8 mouse cellular contexts compared by ENCODE assay signal in the genomic region with DNA sequence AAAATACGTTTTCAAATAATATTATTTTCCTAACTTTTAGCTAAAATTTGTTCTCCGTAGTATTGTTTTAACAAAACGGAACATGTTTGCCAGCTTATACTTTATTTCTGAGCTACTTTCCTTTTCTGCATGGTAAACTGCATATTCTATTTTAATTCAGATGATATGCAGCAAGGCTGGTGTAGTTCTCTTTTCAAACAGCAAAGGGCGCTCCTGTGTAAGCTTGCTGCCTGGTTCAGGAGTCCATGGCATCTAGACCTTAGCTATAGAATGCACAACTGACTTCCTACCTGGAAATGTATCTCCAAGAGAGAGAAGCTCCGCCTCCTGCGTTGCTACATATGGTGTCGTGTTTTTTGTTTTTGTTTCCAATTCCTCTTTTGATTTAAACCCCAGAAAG.
DNase-seq lines count a peak whose midpoint lies in the region; ATAC-seq lines count a peak whose summit lies in the region.
"Had no signal": no experiment of that assay in that cellular context is flagged by ENCODE, and none has a peak within 500 bp of the region (broad histone marks: within the 10 kb centered on the region; RNA-seq: fewer than 3 reads in every experiment).

No protein-coding gene starts in this region.

- no peak overlapping the region for H3K4me2 ChIP-seq in midbrain, embryonic 11.5 days

- WGBS in midbrain, embryonic 11.5 days = 71% methylated on average over 7 of the region's 7 CpGs
- 71% methylated on average over 7 of the region's 7 CpGs for WGBS in midbrain, embryonic 10.5 days

- H3K27me3 ChIP-seq in midbrain, embryonic 11.5 days (ENCODE audit: control insufficient read depth, insufficient read depth, low read length) = no peaks in the 10 kb centered on the region
- no peaks in the 10 kb centered on the region for H3K27me3 ChIP-seq in midbrain, embryonic 10.5 days (ENCODE audit: low read depth, poor library complexity, severe bottlenecking)

- peak; percentile 85 for DNase-seq in midbrain, embryonic 11.5 days (ENCODE audit: low spot score, missing footprints)
- no peak for DNase-seq in midbrain, embryonic 10.5 days (ENCODE audit: low spot score)
- peak; percentile 57 for DNase-seq in brain, adult 2 months (ENCODE audit: low read depth, low spot score)
- peak; percentile 47 to 75 for DNase-seq in frontal cortex, postnatal 36 days (ENCODE audit: low spot score in 2 of 2)
- DNase-seq in retina, postnatal 7 days (ENCODE audit: low read depth, low spot score) = peak; percentile 14
- DNase-seq in gastrocnemius, postnatal 36 days = no peak
- no peak for DNase-seq in urinary bladder, adult 18-20 months (ENCODE audit: low spot score in 2 of 2)

- ATAC-seq in midbrain, embryonic 11.5 days (ENCODE audit: low FRiP score) = no peak

- H3K9me3 ChIP-seq in midbrain, embryonic 11.5 days (ENCODE audit: control insufficient read depth, low read length) = no peaks in the 10 kb centered on the region
- H3K9me3 ChIP-seq in midbrain, embryonic 10.5 days (replicated peaks) = no peaks in the 10 kb centered on the region

- no peaks in the 10 kb centered on the region for H3K36me3 ChIP-seq in midbrain, embryonic 11.5 days (ENCODE audit: control insufficient read depth, insufficient read depth, low read length)
- no peaks in the 10 kb centered on the region for H3K36me3 ChIP-seq in midbrain, embryonic 10.5 days

- intact Hi-C loops in gastrocnemius, postnatal 36 days (cut with DNase I) = no loop called here

- no peak overlapping the region for H3K27ac ChIP-seq in midbrain, embryonic 11.5 days (ENCODE audit: low read depth, low read length)
- no peak overlapping the region for H3K27ac ChIP-seq in midbrain, embryonic 10.5 days (replicated peaks)

- no peak overlapping the region for H3K9ac ChIP-seq in midbrain, embryonic 11.5 days (ENCODE audit: low read length)

- no peak overlapping the region for H3K4me3 ChIP-seq in midbrain, embryonic 11.5 days (ENCODE audit: low read depth, low read length)
- no peak overlapping the region for H3K4me3 ChIP-seq in midbrain, embryonic 10.5 days
- H3K4me3 ChIP-seq: myocyte had no signal

- H3K4me1 ChIP-seq in midbrain, embryonic 11.5 days (ENCODE audit: control insufficient read depth, insufficient read depth, low read length) = no peaks in the 10 kb centered on the region
- H3K4me1 ChIP-seq in midbrain, embryonic 10.5 days = no peaks in the 10 kb centered on the region

Comparison
In these comparisons a context has a peak if more than half of its experiments do, and no peak if none do; other contexts are left out.
1. DNase-seq: peak in midbrain, embryonic 11.5 days (single experiment), brain, adult 2 months (single experiment), frontal cortex, postnatal 36 days (2 of 2) and retina, postnatal 7 days (single experiment); none in midbrain, embryonic 10.5 days (single experiment), gastrocnemius, postnatal 36 days (0 of 2) and urinary bladder, adult 18-20 months (0 of 2).